Mouse (Mus musculus) layer of hippocampus, adult 11-12 months (tissue): ENCODE measurements around the gene Psmb10.

Source experiments
- DNase-seq: peaks from one replicate; pipeline ENCODE4 v3.0.0; 2022; ENCODE audit warnings: low spot score

The Psmb10 gene

GRCm38 (mm10) chr8:105937496-105938305 is 543 bp downstream of the Psmb10 start:
- DNase-seq, result peak; percentile 57

- peak; percentile 89 for DNase-seq
Measured at GRCm38 (mm10) chr8:105936866-105937475, 1.3 kb downstream of the Psmb10 start.

GRCm38 (mm10) chr8:105935863-105936603 is 2.2 kb downstream of the Psmb10 start:
- DNase-seq, result no peak

- no peak for DNase-seq
Measured at GRCm38 (mm10) chr8:105935105-105935504, 3.1 kb downstream of the Psmb10 start.

- DNase-seq, result no peak
Measured at GRCm38 (mm10) chr8:105933762-105934161, 4.5 kb downstream of the Psmb10 start, which contains the start of gene Ctrl. TSS of gene Ctrl (minus strand) at chr8:105933862.

GRCm38 (mm10) chr8:105932525-105932924 is 5.7 kb downstream of the Psmb10 start:
- no peak for DNase-seq

GRCm38 (mm10) chr8:105931271-105931670 is 7.0 kb downstream of the Psmb10 start:
- DNase-seq, result no peak

- DNase-seq, result peak; percentile 84
Measured at GRCm38 (mm10) chr8:105930602-105931001, 7.6 kb downstream of the Psmb10 start.

- DNase-seq, result no peak
Measured at GRCm38 (mm10) chr8:105925123-105925522, 13.1 kb downstream of the Psmb10 start.

GRCm38 (mm10) chr8:105919390-105919789 is 18.9 kb downstream of the Psmb10 start:
- no peak for DNase-seq

- no peak for DNase-seq
Measured at GRCm38 (mm10) chr8:105900941-105901616, 37.2 kb downstream of the Psmb10 start.

GRCm38 (mm10) chr8:105900180-105900940 is 37.9 kb downstream of the Psmb10 start, which contains the start of gene Pskh1:
TSS of gene Pskh1 (plus strand) at chr8:105900441.
- DNase-seq, result peak; percentile 91

- no peak for DNase-seq
Measured at GRCm38 (mm10) chr8:105897801-105898480, 40.3 kb downstream of the Psmb10 start.

GRCm38 (mm10) chr8:105893339-105893738 is 44.9 kb downstream of the Psmb10 start, which contains the start of gene Nrn1l:
TSS of gene Nrn1l (plus strand) at chr8:105893567.
- peak; percentile 84 for DNase-seq

- DNase-seq, result no peak
Measured at GRCm38 (mm10) chr8:105892432-105892831, 45.8 kb downstream of the Psmb10 start.

- DNase-seq, result peak; percentile 81
Measured at GRCm38 (mm10) chr8:105890870-105891269, 47.4 kb downstream of the Psmb10 start.

- no peak for DNase-seq
Measured at GRCm38 (mm10) chr8:105889756-105890465, 48.3 kb downstream of the Psmb10 start.
